Mouse (Mus musculus) CH12.LX (cell line): Measurements from ENCODE around the gene Wnt5b. TPM values are rescaled to one million over a fixed set of nuclear protein-coding genes. Genes with fewer than 3 reads are reported as not detected.

Experiments used
- DNase-seq: peaks from one replicate; pipeline ENCODE4 v3.0.0-alpha.2; 2013; ENCODE audit errors: extremely low read depth
- H3K27ac ChIP-seq: 2 replicates; pipeline ENCODE4 v1.5.1; 2012; ENCODE audit warnings: low read depth, mild to moderate bottlenecking, control low read depth, moderate library complexity; ENCODE audit not compliant: insufficient read depth
- H3K27me3 ChIP-seq: replicated peaks from 2 replicates; pipeline ENCODE3; 2012; ENCODE audit warnings: inconsistent platforms
- H3K36me3 ChIP-seq, 2 experiments: replicated peaks in 1 of 2; 2 replicates each; pipeline versions ENCODE3 to v1.6.1; 2012; ENCODE audit warnings: inconsistent platforms in 1 of 2, low read length in 1 of 2, mild to moderate bottlenecking in 1 of 2, mixed read lengths in 1 of 2, moderate library complexity in 1 of 2; ENCODE audit not compliant: control insufficient read depth in 1 of 2, insufficient read depth in 1 of 2
- H3K4me1 ChIP-seq, 2 experiments: 2 replicates each; pipeline ENCODE4 v1.6.1; 2012; ENCODE audit warnings: inconsistent platforms in 1 of 2, moderate library complexity in 1 of 2; ENCODE audit not compliant: insufficient read depth in 2 of 2, control insufficient read depth in 1 of 2
- H3K4me2 ChIP-seq: 2 replicates; pipeline ENCODE4 v1.6.1; 2012; ENCODE audit warnings: low read depth, mild to moderate bottlenecking, control low read depth; ENCODE audit not compliant: poor library complexity, insufficient read depth, severe bottlenecking
- H3K4me3 ChIP-seq, 3 experiments: fragments of 150-350 bp in 1 of 3; sonication (generic) in 1 of 3; replicated peaks in 1 of 3; 2 replicates each; pipeline versions ENCODE3 to v1.5.1; 2011 to 2012; ENCODE audit warnings: low read depth in 2 of 3, low read length in 2 of 3, mild to moderate bottlenecking in 2 of 3, moderate library complexity in 2 of 3, control low read depth in 1 of 3, improper control_type of control experiment in 1 of 3, inconsistent platforms in 1 of 3, mixed read lengths in 1 of 3; ENCODE audit not compliant: poor library complexity in 1 of 3
- H3K79me2 ChIP-seq: replicated peaks from 2 replicates; pipeline ENCODE4 v1.6.1; 2012; ENCODE audit warnings: mild to moderate bottlenecking, moderate library complexity; ENCODE audit not compliant: control insufficient read depth, poor library complexity, insufficient read depth, severe bottlenecking; ENCODE audit errors: extremely low read depth
- H3K9ac ChIP-seq: 2 replicates; pipeline ENCODE4 v1.6.1; 2012; ENCODE audit warnings: low read depth, mild to moderate bottlenecking, control low read depth, moderate library complexity; ENCODE audit not compliant: insufficient read depth
- H3K9me3 ChIP-seq: replicated peaks from 2 replicates; pipeline ENCODE3; 2012; ENCODE audit warnings: low read length, inconsistent platforms, mixed read lengths
- CTCF ChIP-seq, 2 experiments: IDR thresholded peaks in 1 of 2; conservative IDR thresholded peaks in 1 of 2; 2 replicates each; pipeline ENCODE4 v1.5.1; 2011 to 2012; ENCODE audit warnings: low read depth in 2 of 2, low read length in 2 of 2, improper control_type of control experiment in 1 of 2, inconsistent platforms in 1 of 2, mild to moderate bottlenecking in 1 of 2, moderate library complexity in 1 of 2
- ELF1 ChIP-seq: IDR thresholded peaks from 2 replicates; pipeline ENCODE4 v1.6.1; 2014; ENCODE audit warnings: low read depth, mild to moderate bottlenecking, inconsistent platforms, low read length, improper control_type of control experiment
- HCFC1 ChIP-seq: IDR thresholded peaks from 2 replicates; pipeline ENCODE4 v1.6.1; 2012; ENCODE audit warnings: low read depth, mild to moderate bottlenecking, inconsistent platforms, low read length, improper control_type of control experiment
- IRF4 ChIP-seq: IDR thresholded peaks from 2 replicates; pipeline ENCODE4 v1.6.1; 2014; ENCODE audit warnings: low read depth, mild to moderate bottlenecking, inconsistent platforms, low read length, improper control_type of control experiment
- JUND ChIP-seq: conservative IDR thresholded peaks from 2 replicates; pipeline ENCODE4 v1.6.1; 2011; ENCODE audit warnings: low read depth, low read length, improper control_type of control experiment
- NRF1 ChIP-seq: IDR thresholded peaks from 2 replicates; pipeline ENCODE4 v1.6.1; 2014; ENCODE audit warnings: low read depth, mild to moderate bottlenecking, inconsistent platforms, low read length, improper control_type of control experiment, moderate library complexity
- RAD21 ChIP-seq: IDR thresholded peaks from 2 replicates; pipeline ENCODE4 v1.6.1; 2011; ENCODE audit warnings: low read depth, mild to moderate bottlenecking, low read length, improper control_type of control experiment, moderate library complexity
- SMC3 ChIP-seq: IDR thresholded peaks from 2 replicates; pipeline ENCODE4 v1.6.1; 2011; ENCODE audit warnings: low read depth, low read length, improper control_type of control experiment
- TCF12 ChIP-seq: IDR thresholded peaks from 2 replicates; pipeline ENCODE4 v1.6.1; 2014; ENCODE audit warnings: low read depth, mild to moderate bottlenecking, inconsistent platforms, low read length, improper control_type of control experiment
- ZC3H11A ChIP-seq: IDR thresholded peaks from 2 replicates; pipeline ENCODE4 v1.6.1; 2012; ENCODE audit warnings: low read depth, mild to moderate bottlenecking, inconsistent platforms, low read length, improper control_type of control experiment
- dilution Hi-C: fragments of 300-500 bp; cut with MboI; formaldehyde crosslinking; loops from 2 replicates; pipeline ENCODE4 v1.14.3; 2020; ENCODE audit warnings: low sequenced_read_pairs; ENCODE audit not compliant: extremely low pct_unique_long_range_greater_than_20kb, extremely low pct_ligation_motif_present
- in situ Hi-C: fragments of 300-500 bp; cut with MboI; formaldehyde crosslinking; loops from 3 replicates; pipeline ENCODE4 v1.14.3; 2019; ENCODE audit warnings: low sequenced_read_pairs, low pct_ligation_motif_present, low pct_unique_long_range_greater_than_20kb, mixed read lengths
- polyA plus RNA-seq: library from polyadenylated mRNA; unstranded; fragments of >175 nt; gene quantifications from 2 replicates; pipeline ENCODE4 v1.2.1, GENCODE M21; 2012; ENCODE audit warnings: low read depth; ENCODE audit not compliant: insufficient read length
- total RNA-seq, 2 experiments: library from RNA; depleted of rRNA; stranded (reverse); fragments of 300-350 nt in 1 of 2; fragments of >200 nt in 1 of 2; gene quantifications; 2 replicates each; pipeline ENCODE4 v1.2.3; 2012 to 2014

The Wnt5b gene
- total and polyA plus RNA-seq, 3 experiments, result 1.2 to 2.0 (median 1.5) TPM

DNA sequence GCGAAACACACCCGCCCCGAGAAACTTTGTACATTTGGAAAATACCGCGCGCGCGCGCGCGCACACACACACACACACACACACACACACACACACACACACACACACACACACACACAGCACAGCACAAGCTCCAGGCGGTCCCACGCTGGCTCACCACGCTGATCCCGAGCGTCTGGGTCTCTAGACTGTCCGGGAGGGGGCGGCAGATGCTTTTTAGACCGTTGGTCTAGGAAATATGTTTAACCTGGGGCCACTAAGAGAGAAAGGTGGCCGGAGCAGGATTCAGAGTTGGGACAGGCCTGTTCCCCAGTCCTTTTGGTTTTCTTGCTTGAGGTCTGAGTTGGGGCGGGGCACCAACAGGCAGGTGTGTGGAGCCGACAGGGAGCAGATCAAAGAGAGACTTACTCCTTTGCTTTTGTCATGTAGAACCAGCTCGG is 95.1 kb downstream of the Wnt5b start:
- Histone ChIP-seq H3K9me3 (no peaks in the 10 kb centered on the region), H3K4me2 (peak overlapping the region; percentile 7; the same call in 1 of the 2 replicates), H3K27me3 (no peaks in the 10 kb centered on the region), H3K9ac (no peak overlapping the region)
- in situ Hi-C loops (loop anchor here (10.0 kb wide), 1 partner anchor 54 kb away; no protein-coding TSS in a partner anchor), dilution Hi-C loops (no loop called here)
- TF ChIP-seq NRF1, result peak; percentile 65
- peak in 1 of 2 experiments; percentile 57; a peak in 2 of 4 replicates for TF ChIP-seq CTCF (conservative IDR thresholded peaks at IDR 0.05 in 1 of 2, IDR thresholded peaks at IDR 0.05 in 1 of 2; ENCODE audit: low read depth in 2 of 2, low read length in 2 of 2)
- no peak for TF ChIP-seq ZC3H11A
- peak; percentile 26 for TF ChIP-seq SMC3
- TF ChIP-seq RAD21, result peak; percentile 43
- TF ChIP-seq, all 38 proteins: peak for 4
- Histone ChIP-seq H3K4me1 (peaks cover 8 to 27% of the 10 kb centered on the region in 2 experiments), H3K4me3 (no peak overlapping the region), H3K79me2 (no peaks in the 10 kb centered on the region), H3K36me3 (no peaks in the 10 kb centered on the region), H3K27ac (no peak overlapping the region)
- DNase-seq, result no peak

- Histone ChIP-seq H3K9me3 (no peaks in the 10 kb centered on the region), H3K4me2 (peak overlapping the region; percentile 7; the same call in 1 of the 2 replicates), H3K36me3 (no peaks in the 10 kb centered on the region), H3K27me3 (no peaks in the 10 kb centered on the region), H3K9ac (no peak overlapping the region), H3K79me2 (no peaks in the 10 kb centered on the region), H3K4me1 (peaks cover 8 to 28% of the 10 kb centered on the region in 2 experiments), H3K4me3 (no peak overlapping the region), H3K27ac (no peak overlapping the region)
- TF ChIP-seq JUND (no peak), IRF4 (no peak), HCFC1 (no peak), TCF12 (no peak), ELF1 (no peak)
- DNase-seq, result no peak
- dilution Hi-C loops (no loop called here), in situ Hi-C loops (loop anchor here (10.0 kb wide), 1 partner anchor 54 kb away; no protein-coding TSS in a partner anchor)
These were observed 95.7 kb downstream of the Wnt5b start for GRCm38 (mm10) chr6:119448321-119449059.
